Mouse (Mus musculus) lung, postnatal 0 days (tissue): ENCODE measurements around the gene D10Jhu81e.
A peak's percentile ranks its signal among the peaks of the same experiment; 100 is the strongest.

Experiments used
- CTCF ChIP-seq: IDR thresholded peaks from 2 replicates; pipeline ENCODE4 v1.5.1; 2016; ENCODE audit warnings: antibody characterized with exemption, mild to moderate bottlenecking
- EP300 ChIP-seq: IDR thresholded peaks from 2 replicates; pipeline ENCODE4 v1.6.1; 2016; ENCODE audit warnings: antibody characterized with exemption, mild to moderate bottlenecking, control low read depth

- TF ChIP-seq CTCF, result peak; percentile 97
- no peak for TF ChIP-seq EP300
Measured at GRCm38 (mm10) chr10:78159906-78160305, 9.7 kb downstream of the D10Jhu81e start.
